Mouse (Mus musculus) heart, adult 18-20 months (tissue): ENCODE measurements around the gene Nptxr. TPM values are rescaled to one million over a fixed set of nuclear protein-coding genes. Genes with fewer than 3 reads are reported as not detected.
A peak's percentile ranks its signal among the peaks of the same experiment; 100 is the strongest.

ENCODE experiments used
- DNase-seq, 2 experiments: peaks; one replicate each; pipeline ENCODE4 v3.0.0; 2021 to 2022; ENCODE audit warnings: mixed read lengths in 1 of 2
- long read RNA-seq, 2 experiments: library from polyadenylated mRNA; stranded (forward); transcript quantifications; one replicate each; pipeline ENCODE4 v2.0.0; 2021
- total RNA-seq, 2 experiments: library from RNA; stranded (reverse); gene quantifications; 2 replicates each; pipeline ENCODE4 v1.2.3; 2021

The Nptxr gene
- 1 to 10 TPM; 1.4 to 1.5 TPM for total RNA-seq
- long read RNA-seq, experiment 1, full-length matches to known transcripts = 1 of 1 reads
- long read RNA-seq, experiment 1, partial matches to known transcripts = 0 of 1 reads
- long read RNA-seq, experiment 1, other reads (novel, unspliced or antisense) = 0 of 1 reads
- long read RNA-seq, experiment 2, partial matches to known transcripts = 0 of 1 reads
- long read RNA-seq, experiment 2, other reads (novel, unspliced or antisense) = 1 of 1 reads

GRCm38 (mm10) chr15:79804352-79805071 lies at the start of gene Nptxr:
Gene Nptxr (minus strand): TSS chr15:79804766.
- peak; percentile 59 to 66 for DNase-seq

DNA sequence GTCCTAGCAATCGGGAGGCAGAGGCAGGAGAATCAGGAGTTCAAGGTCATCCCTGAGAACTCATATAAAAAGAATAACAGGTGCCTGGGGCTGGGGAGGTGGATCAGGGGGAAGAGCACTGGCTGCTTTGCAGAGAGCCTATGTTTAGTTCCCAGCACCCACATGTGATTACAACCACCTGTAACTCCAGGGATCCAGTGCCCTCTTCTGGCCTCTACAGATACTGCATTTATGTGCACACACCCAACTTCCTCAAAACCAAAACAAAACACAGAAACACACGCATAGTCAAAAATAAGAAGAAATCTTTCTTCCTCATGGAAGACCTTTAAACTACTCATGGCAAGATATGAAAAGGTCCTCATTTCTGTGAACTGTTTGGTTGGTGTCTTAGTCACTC lies 45.6 kb upstream of the Nptxr start:
- DNase-seq = no peak

DNA sequence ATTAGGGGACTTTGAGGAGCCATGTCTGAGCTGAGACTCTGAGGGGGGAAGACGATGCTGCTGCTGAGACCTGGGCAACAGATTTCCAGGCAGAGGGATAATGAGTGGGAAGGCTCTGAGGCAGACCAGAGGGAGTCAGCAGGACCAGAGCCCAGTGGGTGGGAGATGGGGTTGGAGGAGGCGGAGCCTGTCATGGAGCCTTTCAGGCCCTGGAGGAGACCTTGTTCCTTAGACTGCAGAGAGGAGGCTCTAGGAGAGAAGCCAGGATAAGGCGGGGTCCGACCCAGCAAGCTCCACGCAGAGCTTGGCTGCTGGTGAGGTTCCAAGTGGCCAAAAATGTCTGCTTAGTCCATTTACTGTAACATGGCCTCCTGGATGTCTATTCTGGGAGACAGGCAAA lies 42.5 kb upstream of the Nptxr start:
- peak; percentile 49 to 70 for DNase-seq

GRCm38 (mm10) chr15:79845986-79846385 lies 41.4 kb upstream of the Nptxr start:
- no peak for DNase-seq

- no peak for DNase-seq
Measured at GRCm38 (mm10) chr15:79842985-79843384, 38.4 kb upstream of the Nptxr start.

DNA sequence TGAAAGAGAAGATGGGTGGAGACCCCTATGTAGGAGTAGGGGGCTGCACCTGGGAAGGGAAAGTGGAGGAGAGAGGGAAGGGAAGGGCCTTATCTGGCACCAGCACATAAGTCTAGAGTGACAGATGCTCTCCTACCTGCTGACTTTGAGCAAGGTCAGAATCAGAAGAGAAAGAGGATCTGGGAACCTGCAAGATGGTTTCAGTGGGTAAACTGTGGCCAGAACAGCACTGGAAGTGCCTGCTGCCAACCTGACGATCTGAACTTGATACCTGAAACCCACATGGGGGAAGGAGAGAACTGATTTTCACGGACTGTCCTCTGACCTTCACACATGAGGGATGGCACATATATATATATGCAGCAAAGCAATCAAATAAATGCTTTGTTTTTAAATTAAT lies 35.7 kb upstream of the Nptxr start:
- no peak for DNase-seq

GRCm38 (mm10) chr15:79834881-79835260 lies 30.3 kb upstream of the Nptxr start:
- no peak for DNase-seq

DNA sequence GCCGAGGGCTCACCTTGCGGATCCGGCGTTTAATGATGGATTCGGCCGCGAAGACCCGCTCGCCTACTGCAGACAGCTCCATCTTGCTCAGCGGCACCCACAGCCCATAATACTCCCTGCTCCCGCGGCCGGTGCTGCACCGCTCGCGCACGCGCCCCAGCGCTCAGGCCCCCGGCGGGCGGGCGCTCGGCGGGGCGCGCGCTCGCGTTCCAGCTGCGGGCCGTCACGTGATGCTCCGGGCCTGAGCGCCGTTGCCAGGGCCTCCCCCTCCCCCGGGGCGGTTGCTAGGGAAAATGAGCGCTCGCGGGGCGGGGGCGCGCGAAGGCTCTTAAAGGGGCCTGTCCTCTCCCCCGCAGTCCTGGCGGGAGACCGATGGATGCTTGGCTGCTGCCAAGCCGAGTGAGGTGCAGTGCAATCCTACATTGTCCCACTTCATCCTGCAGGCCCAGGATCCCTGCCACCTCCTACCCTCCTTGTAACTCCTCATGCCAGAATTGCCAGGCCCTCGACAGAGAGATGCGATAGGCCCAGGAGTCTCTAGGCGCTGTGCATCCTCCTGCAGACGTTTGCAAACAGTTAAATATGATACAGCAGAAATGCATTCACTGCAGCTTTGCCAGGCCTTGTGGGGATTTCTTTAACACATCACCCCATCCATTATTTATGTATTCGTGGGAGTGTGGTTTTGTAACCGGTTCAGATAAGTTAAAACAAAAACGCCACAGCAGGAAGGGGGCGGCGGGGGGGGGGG lies 29.7 kb upstream of the Nptxr start, which contains the start of the genes Npcd and Cbx6:
TSS of gene Npcd (minus strand) at position 108 of the 751 bp plus-strand sequence.
TSS of gene Cbx6 (minus strand) at position 559 of the 751 bp plus-strand sequence.
- DNase-seq = peak; percentile 97

DNA sequence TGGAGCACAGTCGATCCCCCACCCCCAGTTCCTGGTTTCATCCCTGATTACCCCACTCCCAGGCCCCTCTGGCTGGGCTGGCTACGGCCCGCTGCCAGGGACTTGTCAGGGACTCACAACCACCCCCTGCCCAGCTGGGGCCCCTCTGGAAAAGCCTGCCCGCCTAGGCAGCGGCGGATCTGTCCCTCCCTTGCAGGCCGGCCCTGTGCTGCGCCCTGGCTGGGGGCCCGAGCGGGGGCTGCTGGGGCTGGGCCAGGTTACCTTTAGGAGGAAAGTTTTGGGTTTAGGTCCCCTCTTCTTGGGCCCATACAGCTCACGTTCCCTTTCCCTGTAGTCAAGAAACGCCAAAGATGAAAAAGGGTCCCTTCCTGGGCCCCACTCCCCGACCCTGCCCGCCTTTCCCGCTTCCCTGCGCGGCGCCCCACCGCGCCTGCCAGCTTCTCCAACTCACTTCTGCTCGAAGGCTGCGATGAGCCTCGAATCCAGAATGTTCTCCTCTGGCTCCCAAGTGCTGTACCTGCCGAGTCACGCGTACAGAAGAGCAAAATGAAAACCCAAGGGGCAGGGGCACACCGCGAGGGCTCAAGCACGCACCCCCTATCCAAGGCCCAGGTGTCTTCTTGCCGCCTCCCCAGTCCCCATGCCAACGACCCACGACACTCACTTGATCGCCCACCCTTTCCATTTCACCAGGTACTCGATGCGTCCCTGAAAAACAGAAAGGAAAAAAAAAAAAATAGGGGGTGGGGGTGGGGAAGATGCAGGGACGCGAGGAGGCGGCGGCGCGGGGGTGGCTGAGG lies 28.9 kb upstream of the Nptxr start:
- DNase-seq = no peak

GRCm38 (mm10) chr15:79832064-79832900 lies 27.7 kb upstream of the Nptxr start:
- peak; percentile 75 to 90 for DNase-seq

GRCm38 (mm10) chr15:79830388-79830787 lies 25.8 kb upstream of the Nptxr start:
- DNase-seq = peak; percentile 79 to 89

GRCm38 (mm10) chr15:79829431-79829830 lies 24.9 kb upstream of the Nptxr start:
- peak in 1 of 2 experiments; percentile 10 for DNase-seq

DNA sequence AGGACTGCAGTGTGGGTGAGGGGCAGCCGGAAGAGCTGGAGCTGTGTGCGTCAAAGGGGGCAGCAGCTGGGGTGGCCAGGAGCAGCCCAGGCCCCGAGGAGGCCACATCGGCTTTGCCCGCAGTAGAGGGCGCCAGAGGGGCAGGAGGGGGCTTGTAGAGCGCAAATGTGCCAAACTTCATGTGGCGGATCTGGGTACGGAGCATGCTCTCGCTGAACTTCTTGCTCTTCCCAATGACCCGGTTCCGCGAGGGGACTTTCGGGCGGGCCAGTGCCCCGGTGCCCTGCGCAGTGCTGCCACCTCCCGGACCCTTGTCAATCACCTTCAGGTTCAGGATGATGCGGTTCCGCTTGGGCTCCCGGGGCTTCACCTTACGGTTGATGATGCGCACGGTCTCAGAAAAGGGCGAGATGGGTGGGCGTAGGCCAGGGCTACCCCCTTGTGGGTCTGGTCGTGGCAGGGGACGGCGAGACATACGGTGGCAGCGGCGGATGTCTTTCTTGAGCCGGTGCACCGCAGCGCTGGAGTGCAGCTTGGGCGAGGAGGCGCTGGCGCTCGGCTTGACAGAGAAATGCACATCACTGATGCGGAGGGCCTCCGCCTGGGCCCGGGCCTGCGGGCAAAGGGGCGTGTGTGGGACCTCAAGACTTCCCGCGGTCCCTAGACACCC lies 23.9 kb upstream of the Nptxr start:
- DNase-seq = peak in 1 of 2 experiments; percentile 32

GRCm38 (mm10) chr15:79827778-79828210 lies 23.2 kb upstream of the Nptxr start:
- DNase-seq = no peak

GRCm38 (mm10) chr15:79827061-79827777 lies 22.7 kb upstream of the Nptxr start:
- no peak for DNase-seq

DNA sequence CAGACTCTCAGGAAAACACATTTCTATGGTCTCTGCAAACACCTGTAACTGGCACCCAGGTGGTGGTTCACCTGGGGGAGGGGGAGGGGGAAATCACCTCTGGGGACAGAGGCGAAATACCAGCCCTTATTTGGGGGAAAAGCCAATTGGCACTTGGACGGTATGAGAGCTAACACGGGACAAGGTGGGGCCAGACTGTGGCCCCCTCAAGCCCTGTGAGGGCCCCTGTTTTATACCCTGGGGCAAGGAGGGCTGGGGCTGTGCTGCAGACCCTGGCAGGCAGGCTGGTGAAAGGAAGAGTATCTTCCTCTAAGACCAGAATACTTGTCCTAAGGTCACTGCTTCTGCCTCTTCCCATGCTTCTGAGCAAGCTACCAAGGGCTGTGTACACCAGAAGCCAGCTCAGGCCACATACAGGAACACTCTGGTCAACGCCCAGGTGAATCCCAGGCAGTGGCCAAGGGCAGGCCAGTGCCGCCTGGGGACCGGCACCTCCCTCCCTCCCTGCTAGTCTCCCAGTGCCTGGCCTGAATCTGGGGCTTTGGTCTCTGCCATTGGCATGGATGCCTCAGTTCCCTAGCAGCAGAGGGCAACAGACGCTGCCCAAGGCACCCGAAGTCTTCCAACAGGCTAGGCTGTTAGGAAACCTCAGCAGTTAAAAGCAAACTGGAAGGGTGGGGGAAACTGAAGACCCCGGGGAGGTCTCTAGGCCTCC lies 21.8 kb upstream of the Nptxr start:
- no peak for DNase-seq

DNA sequence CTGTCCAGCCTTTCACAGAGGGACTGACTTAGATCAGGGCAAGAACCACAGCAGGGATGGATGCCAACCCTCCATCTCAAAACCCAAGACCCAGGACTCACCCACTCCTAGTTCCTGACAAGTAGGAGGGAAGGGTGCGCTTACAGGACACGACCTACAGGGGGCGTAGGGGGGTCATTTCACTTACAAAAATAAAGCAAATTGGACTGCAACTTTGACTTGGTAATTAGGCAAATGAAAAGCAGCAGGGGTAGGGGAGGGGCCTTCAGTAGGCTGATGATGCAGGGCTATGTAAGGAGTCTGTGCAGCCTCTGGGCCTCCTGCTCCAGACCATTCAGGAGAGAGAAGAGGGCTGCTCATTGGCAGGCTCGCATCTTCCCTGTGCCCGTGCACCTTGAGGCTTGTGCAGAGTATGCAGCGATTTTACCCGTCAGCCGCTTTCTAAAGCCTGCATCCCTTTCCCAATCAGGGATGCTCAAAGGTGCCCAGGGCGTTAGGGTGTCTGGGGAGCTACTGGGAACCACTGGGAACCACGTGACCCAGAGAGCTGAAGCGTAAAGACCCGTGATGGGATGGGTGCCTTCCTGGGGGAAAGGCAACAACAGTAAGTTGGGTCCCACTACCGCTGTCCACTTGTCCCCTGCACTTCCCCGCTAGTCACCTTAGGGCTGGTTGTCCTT lies 20.7 kb upstream of the Nptxr start:
- DNase-seq = peak in 1 of 2 experiments; percentile 28

- DNase-seq = peak; percentile 79 to 80
Measured at GRCm38 (mm10) chr15:79823588-79824280, 19.2 kb upstream of the Nptxr start.
